Mouse (Mus musculus) heart, embryonic 14.5 days (tissue): ENCODE data around the gene Ces2g. TPM values are rescaled to one million over a fixed set of nuclear protein-coding genes. Genes with fewer than 3 reads are reported as not detected.

Experiments
- ATAC-seq: fragments of 200-750 bp; cut with Nextera tagmentation; 2 replicates; pipeline ENCODE4 v1.8.0; 2017; ENCODE audit warnings: low read depth, moderate TSS enrichment; ENCODE audit not compliant: insufficient number of reproducible peaks, insufficient read depth, low FRiP score
- H3K27ac ChIP-seq, 2 experiments: fragments of 200-500 bp in 1 of 2; fragments of 300-500 bp in 1 of 2; sonication (generic) in 1 of 2; replicated peaks in 1 of 2; 2 replicates each; pipeline ENCODE4 v1.5.1; 2012 to 2014; ENCODE audit warnings: low read depth in 2 of 2, low read length in 2 of 2, control low read depth in 1 of 2, mild to moderate bottlenecking in 1 of 2, mixed read lengths in 1 of 2; ENCODE audit not compliant: control insufficient read depth in 1 of 2, insufficient read depth in 1 of 2
- H3K27me3 ChIP-seq: fragments of 300-500 bp; sonication (generic); 2 replicates; pipeline ENCODE4 v1.6.1; 2014; ENCODE audit warnings: mild to moderate bottlenecking, low read length, control low read depth; ENCODE audit not compliant: control insufficient read depth, insufficient read depth
- H3K36me3 ChIP-seq: fragments of 300-500 bp; sonication (generic); 2 replicates; pipeline ENCODE4 v1.6.1; 2014; ENCODE audit warnings: mild to moderate bottlenecking, control low read depth, low read length, mixed read lengths; ENCODE audit not compliant: control insufficient read depth, insufficient read depth
- H3K4me1 ChIP-seq, 2 experiments: fragments of 200-500 bp in 1 of 2; fragments of 300-500 bp in 1 of 2; sonication (generic) in 1 of 2; 2 replicates each; pipeline ENCODE4 v1.6.1; 2012 to 2014; ENCODE audit warnings: low read length in 2 of 2, control low read depth in 1 of 2, mixed read lengths in 1 of 2; ENCODE audit not compliant: control insufficient read depth in 2 of 2, insufficient read depth in 2 of 2
- H3K4me2 ChIP-seq: fragments of 300-500 bp; sonication (generic); 2 replicates; pipeline ENCODE4 v1.6.1; 2014; ENCODE audit warnings: mild to moderate bottlenecking, low read length
- H3K4me3 ChIP-seq, 2 experiments: fragments of 200-500 bp in 1 of 2; fragments of 300-500 bp in 1 of 2; sonication (generic) in 1 of 2; 2 replicates each; pipeline ENCODE4 v1.5.1; 2012 to 2014; ENCODE audit warnings: low read length in 2 of 2, mild to moderate bottlenecking in 2 of 2, control low read depth in 1 of 2, low read depth in 1 of 2, moderate library complexity in 1 of 2; ENCODE audit not compliant: control insufficient read depth in 1 of 2, insufficient read depth in 1 of 2
- H3K9ac ChIP-seq: fragments of 300-500 bp; sonication (generic); 2 replicates; pipeline ENCODE4 v1.6.1; 2014; ENCODE audit warnings: mild to moderate bottlenecking, low read length
- H3K9me3 ChIP-seq: fragments of 300-500 bp; sonication (generic); 2 replicates; pipeline ENCODE4 v1.6.1; 2016; ENCODE audit warnings: low read length, control low read depth; ENCODE audit not compliant: control insufficient read depth
- WGBS: fragments of 180-500 bp; shearing (Covaris S2); extraction: QIAGEN DNeasy Blood & Tissue Kit; methylation state at CpG from one replicate; pipeline ENCODE4 v1.1.7; 2014; 5-methylcytosine and 5-hydroxymethylcytosine counted together
- polyA plus RNA-seq: library from polyadenylated mRNA; unstranded; fragments of >200 nt; fragmentation: Nextera tagmentation; extraction: Ambion mirVana; gene quantifications from 2 replicates; pipeline ENCODE4 v1.2.1, GENCODE M21; 2014

The Ces2g gene
- 2.3 and 3.4 TPM in 2 replicates for polyA plus RNA-seq

DNA sequence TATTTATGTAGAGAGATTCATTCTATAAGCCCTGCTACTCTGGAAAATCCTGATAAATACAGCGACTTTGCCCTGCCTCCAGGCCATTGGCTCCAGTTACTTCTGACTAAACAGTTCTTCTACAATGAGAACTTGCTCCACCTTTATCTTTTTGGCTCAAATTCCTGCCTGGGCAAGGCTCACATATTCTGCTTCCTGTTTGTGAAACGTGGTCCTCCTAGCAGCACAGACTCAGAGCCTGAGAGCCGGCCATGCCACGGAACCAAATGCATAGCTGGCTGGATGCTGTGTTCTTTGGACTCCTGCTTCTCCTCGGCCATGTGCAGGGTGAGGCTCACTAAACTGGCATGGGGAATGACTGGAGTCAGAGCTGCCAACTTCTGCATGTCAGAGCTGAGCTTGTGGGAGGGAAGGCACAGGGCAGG, at the start of gene Ces2g:
TSS of gene Ces2g (plus strand) at position 182 of the 425 bp plus-strand sequence.
- H3K27ac ChIP-seq, result peak within 1 kb of the TSS in 1 of 2 experiments; percentile 24; a peak in 1 of 4 replicates
- no peaks in the 10 kb centered on the region for H3K9me3 ChIP-seq
- 49% methylated on average over 5 of the region's 5 CpGs for WGBS
- no peaks in the 10 kb centered on the region for H3K27me3 ChIP-seq
- no peak within 1 kb of the TSS for H3K4me3 ChIP-seq
- H3K36me3 ChIP-seq, result no peaks in the 10 kb centered on the region
- H3K4me1 ChIP-seq, result no peaks in the 10 kb centered on the region
- ATAC-seq, result peak; percentile 73
- H3K4me2 ChIP-seq, result no peak within 1 kb of the TSS
- no peak within 1 kb of the TSS for H3K9ac ChIP-seq

GRCm38 (mm10) chr8:104925972-104926596, 35.4 kb upstream of the Ces2g start, which contains the start of gene Ces2e:
Gene Ces2e, plus strand, starts transcription at chr8:104926260.
- Histone ChIP-seq H3K4me2 (no peak within 1 kb of the TSS), H3K27ac (no peak within 1 kb of the TSS), H3K4me3 (no peak within 1 kb of the TSS), H3K27me3 (no peaks in the 10 kb centered on the region), H3K9ac (no peak within 1 kb of the TSS), H3K4me1 (no peaks in the 10 kb centered on the region), H3K36me3 (no peaks in the 10 kb centered on the region), H3K9me3 (no peaks in the 10 kb centered on the region)
- 52% methylated on average over 5 of the region's 5 CpGs for WGBS
- no peak for ATAC-seq

DNA sequence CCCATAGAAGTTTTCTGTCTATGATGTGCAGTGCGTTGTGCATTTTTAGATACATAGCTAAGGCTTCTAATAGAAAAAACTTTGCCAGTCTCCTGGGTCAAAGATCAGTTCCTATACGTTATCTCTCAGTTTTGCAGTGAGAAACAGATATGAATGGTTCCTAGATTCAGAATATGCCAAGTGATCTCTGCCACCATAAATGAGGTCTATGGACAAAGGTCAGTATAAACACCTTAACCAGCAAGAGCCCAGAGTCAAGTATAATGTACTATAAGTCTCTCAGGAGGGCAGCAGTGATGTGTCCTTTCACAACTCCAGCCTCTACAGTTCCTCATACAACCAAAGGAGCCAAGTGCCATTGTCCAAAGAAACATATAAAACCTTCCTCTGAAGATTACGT, 34.2 kb upstream of the Ces2g start:
- H3K4me2 ChIP-seq, result no peak overlapping the region
- 78% methylated on average over 3 of the region's 3 CpGs for WGBS
- no peaks in the 10 kb centered on the region for H3K27me3 ChIP-seq
- no peaks in the 10 kb centered on the region for H3K36me3 ChIP-seq
- H3K4me3 ChIP-seq, result no peak overlapping the region
- no peak for ATAC-seq
- no peaks in the 10 kb centered on the region for H3K9me3 ChIP-seq
- no peak overlapping the region for H3K27ac ChIP-seq
- H3K4me1 ChIP-seq, result no peaks in the 10 kb centered on the region
- no peak overlapping the region for H3K9ac ChIP-seq

DNA sequence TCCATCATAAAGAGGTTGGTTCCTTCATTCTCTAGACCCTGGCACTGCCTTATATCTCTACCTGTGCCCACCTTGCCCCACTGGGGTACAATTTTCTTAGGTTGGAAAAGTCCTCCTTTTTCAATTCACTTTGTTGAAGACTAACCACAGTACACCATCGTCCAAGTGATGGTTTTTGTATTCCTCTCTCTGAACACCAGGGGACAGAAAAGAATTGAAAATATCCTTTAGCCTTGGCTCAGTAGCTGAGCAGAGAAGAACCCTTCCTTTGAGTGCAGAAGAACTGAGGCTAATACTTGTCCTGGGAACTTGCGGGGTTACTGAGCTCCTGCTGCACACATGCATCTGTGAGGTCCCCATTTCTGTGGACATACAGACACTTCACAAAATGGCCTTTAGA, 16.9 kb upstream of the Ces2g start:
- no peak for ATAC-seq
- H3K36me3 ChIP-seq, result no peaks in the 10 kb centered on the region
- 73% methylated on average over 2 of the region's 2 CpGs for WGBS
- no peak overlapping the region for H3K9ac ChIP-seq
- H3K27ac ChIP-seq, result no peak overlapping the region
- H3K4me1 ChIP-seq, result no peaks in the 10 kb centered on the region
- no peak overlapping the region for H3K4me3 ChIP-seq
- H3K9me3 ChIP-seq, result no peaks in the 10 kb centered on the region
- no peak overlapping the region for H3K4me2 ChIP-seq
- H3K27me3 ChIP-seq, result no peaks in the 10 kb centered on the region

DNA sequence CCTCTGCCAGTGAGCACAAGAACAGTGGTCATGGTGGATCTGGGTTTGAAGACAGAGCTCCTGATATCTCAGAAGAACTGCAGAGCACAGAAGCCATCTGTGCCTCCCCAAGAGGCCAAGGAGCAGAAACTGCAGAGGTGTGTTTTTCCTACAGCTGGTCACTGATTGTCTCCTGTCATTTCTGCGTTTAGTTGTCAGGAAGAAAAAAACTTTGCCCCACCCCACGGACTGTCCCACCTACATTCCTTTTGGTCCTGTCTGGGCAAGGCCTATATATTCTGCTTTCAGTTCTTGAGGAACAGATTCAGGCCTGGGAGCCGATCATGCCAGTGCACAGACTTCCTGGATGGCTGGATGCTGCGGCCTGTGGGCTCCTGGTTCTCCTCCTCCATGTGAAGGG, 14.5 kb upstream of the Ces2g start, which contains the start of gene Ces2f:
TSS of gene Ces2f (plus strand) at position 301 of the 400 bp plus-strand sequence.
- H3K27ac ChIP-seq, result no peak within 1 kb of the TSS
- no peaks in the 10 kb centered on the region for H3K9me3 ChIP-seq
- 77% methylated on average over 4 of the region's 4 CpGs for WGBS
- H3K36me3 ChIP-seq, result no peaks in the 10 kb centered on the region
- H3K4me1 ChIP-seq, result no peaks in the 10 kb centered on the region
- no peak for ATAC-seq
- no peak within 1 kb of the TSS for H3K4me3 ChIP-seq
- no peak within 1 kb of the TSS for H3K9ac ChIP-seq
- no peak within 1 kb of the TSS for H3K4me2 ChIP-seq
- H3K27me3 ChIP-seq, result no peaks in the 10 kb centered on the region

DNA sequence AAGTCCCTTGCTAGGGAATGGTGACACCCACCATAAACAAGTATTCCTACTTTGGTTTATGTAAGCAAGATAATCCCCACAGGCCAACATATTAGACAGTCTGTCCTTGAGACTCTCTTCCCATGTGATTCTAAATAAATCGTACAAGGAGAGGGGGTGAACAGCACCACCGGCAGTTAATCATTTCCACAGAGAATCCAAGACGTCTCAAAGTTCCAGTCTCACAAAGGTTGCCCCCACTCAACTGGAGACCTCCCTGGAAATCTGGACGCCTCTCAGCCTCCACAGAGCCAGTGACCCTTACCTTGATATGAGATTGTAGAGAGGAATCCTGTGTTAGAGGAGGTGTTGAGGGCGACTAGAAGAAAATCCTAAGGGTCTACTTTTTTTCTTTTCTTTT, 12.5 kb upstream of the Ces2g start:
- no peak for ATAC-seq
- Histone ChIP-seq H3K9ac (no peak overlapping the region), H3K4me1 (no peaks in the 10 kb centered on the region), H3K4me2 (no peak overlapping the region), H3K9me3 (no peaks in the 10 kb centered on the region), H3K4me3 (no peak overlapping the region), H3K27me3 (no peaks in the 10 kb centered on the region), H3K36me3 (no peaks in the 10 kb centered on the region), H3K27ac (no peak overlapping the region)
- WGBS, result 75% methylated on average over 5 of the region's 5 CpGs

- H3K9me3 ChIP-seq, result no peaks in the 10 kb centered on the region
- no peak overlapping the region for H3K27ac ChIP-seq
- no peak overlapping the region for H3K4me2 ChIP-seq
- 62% methylated on average over 8 of the region's 8 CpGs for WGBS
- ATAC-seq, result no peak
- no peaks in the 10 kb centered on the region for H3K27me3 ChIP-seq
- H3K4me1 ChIP-seq, result no peaks in the 10 kb centered on the region
- no peak overlapping the region for H3K9ac ChIP-seq
- no peak overlapping the region for H3K4me3 ChIP-seq
- H3K36me3 ChIP-seq, result no peaks in the 10 kb centered on the region
These were observed 847 bp downstream of the Ces2g start for GRCm38 (mm10) chr8:104962229-104962901.
